Mouse (Mus musculus) cerebellum, adult 2 months (tissue): ENCODE data around the gene Tpsb2.

Experiments
- CTCF ChIP-seq: fragments of 200-500 bp; IDR thresholded peaks from 2 replicates; pipeline ENCODE4 v1.5.1; 2011; ENCODE audit warnings: low read depth, mild to moderate bottlenecking, control low read depth, low read length, moderate library complexity, borderline replicate concordance; ENCODE audit not compliant: insufficient read depth
- POLR2A ChIP-seq: fragments of 200-500 bp; IDR thresholded peaks from 2 replicates; pipeline ENCODE4 v1.6.1; 2011; ENCODE audit warnings: low read length, control low read depth, borderline replicate concordance; ENCODE audit not compliant: insufficient read depth

DNA sequence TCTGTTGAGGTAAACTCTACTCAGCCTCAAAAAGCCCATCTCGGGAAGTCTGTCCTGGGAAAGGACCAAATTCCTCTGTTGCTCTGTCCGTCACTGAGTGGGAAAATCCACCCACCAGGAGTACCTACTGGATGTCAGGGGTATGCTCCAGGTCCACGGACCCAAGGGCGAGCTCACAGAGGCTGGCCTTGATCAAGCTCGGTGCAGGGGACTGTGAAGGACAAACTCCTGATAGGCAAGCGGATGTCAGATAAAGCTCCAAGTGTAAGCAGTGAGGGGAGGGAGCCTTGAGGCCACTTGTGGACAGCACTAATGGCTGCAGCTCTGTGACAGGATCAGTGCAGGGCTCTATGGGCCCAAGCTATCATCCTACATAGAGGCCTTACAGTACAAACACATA, 44.1 kb downstream of the Tpsb2 start:
- TF ChIP-seq CTCF: no peak
- TF ChIP-seq POLR2A: no peak
